In the genomic region with DNA sequence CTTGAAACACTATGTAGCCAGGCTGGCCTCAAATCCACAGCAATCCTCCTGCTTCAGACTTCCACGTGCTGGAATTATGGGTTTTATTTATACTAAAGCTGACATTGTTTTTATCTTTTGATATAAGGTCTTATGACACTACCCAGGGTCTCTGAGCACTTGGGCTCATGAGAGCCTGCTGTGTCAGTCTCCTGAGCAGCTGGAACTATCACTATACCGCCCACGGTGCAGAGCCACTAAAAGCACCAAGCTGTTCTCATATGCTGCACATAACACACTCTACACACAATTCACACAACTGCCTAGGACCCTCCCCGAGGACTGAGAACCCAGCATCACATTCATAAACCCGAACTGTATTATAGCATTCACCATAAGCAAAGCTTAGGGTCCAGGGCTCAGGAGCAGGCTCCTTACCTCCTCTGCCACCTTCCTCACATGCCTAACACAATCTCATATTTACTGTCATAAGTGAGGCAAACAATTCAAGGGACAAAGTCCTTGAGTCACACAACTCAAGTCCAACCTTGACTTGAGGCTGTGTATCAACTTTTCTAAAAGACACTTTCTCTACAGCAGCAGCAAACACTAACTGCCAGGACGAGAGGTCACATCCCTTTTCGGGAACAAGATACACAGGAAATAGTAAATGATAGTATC, we compare ENCODE assay signal across 14 mouse cellular contexts.
"Had no signal": no experiment of that assay in that cellular context is flagged by ENCODE, and none has a peak within 500 bp of the region (broad histone marks: within the 10 kb centered on the region; RNA-seq: fewer than 3 reads in every experiment).

No protein-coding gene starts in this region.

- H3K27me3 ChIP-seq: limb, embryonic 13.5 days; neural tube, embryonic 12.5 days had no signal

- H3K4me3 ChIP-seq: limb, embryonic 13.5 days; midbrain, embryonic 10.5 days; neural tube, embryonic 12.5 days had no signal

- H3K4me1 ChIP-seq: limb, embryonic 13.5 days; midbrain, embryonic 10.5 days; neural tube, embryonic 12.5 days had no signal

- H3K9ac ChIP-seq: limb, embryonic 13.5 days; lung, embryonic 14.5 days; neural tube, embryonic 12.5 days had no signal

- H3K4me2 ChIP-seq: limb, embryonic 13.5 days; liver, embryonic 11.5 days; lung, embryonic 14.5 days; neural tube, embryonic 12.5 days had no signal

- H3K9me3 ChIP-seq: limb, embryonic 13.5 days; midbrain, embryonic 10.5 days; neural tube, embryonic 12.5 days had no signal

- ATAC-seq: hindbrain, postnatal 0 days had no signal

- H3K27ac ChIP-seq: hindbrain, postnatal 0 days; kidney, postnatal 0 days; limb, embryonic 13.5 days; midbrain, embryonic 10.5 days; neural tube, embryonic 12.5 days had no signal

- DNase-seq: kidney, adult 8-10 months; kidney, postnatal 4 days; left cerebral cortex, postnatal 4 days; lung, embryonic 14.5 days; lung, postnatal 10 days; lung, postnatal 4 days; midbrain, embryonic 14.5 days; thymus, postnatal 14 days had no signal
